Mouse (Mus musculus) kidney, adult 18-20 months (tissue): ENCODE data around the gene Irx3.

ENCODE experiments used
- DNase-seq: peaks from one replicate; pipeline ENCODE4 v3.0.0; 2021

Gene Irx3

GRCm38 (mm10) chr8:91800523-91801240 is 1.2 kb downstream of the Irx3 start:
- DNase-seq: peak; percentile 56

- peak; percentile 55 for DNase-seq
Observed at GRCm38 (mm10) chr8:91799681-91800522, 2.0 kb downstream of the Irx3 start.

DNA sequence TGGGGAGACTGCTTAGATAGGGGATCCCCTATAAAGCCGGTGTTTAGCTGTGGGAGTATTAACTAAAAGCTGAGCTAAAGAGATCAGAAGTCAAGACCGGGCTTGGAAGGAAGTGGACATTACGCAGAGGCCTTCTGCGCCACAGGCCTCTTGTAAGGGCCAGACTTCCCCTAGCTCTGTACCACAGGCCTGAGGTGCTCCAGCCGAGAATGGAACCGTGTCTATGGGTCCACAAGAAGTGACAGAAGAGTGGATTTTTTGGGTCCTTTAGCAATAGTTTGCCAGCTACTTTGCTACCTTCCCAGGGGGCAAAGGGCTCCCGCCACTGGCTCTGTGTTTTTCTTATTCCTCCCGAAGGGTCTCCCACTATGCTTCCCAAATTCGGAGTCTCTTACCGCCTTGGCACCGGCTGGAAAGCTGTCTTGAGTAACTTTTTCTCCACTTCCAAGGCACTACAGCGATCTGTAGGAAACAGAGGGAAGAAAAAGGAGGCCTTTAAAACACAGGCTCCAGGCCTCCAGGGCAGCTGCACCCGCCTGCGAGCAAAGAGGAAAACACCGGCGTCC is 2.8 kb downstream of the Irx3 start:
- DNase-seq: peak; percentile 43

GRCm38 (mm10) chr8:91797626-91798271 is 4.1 kb downstream of the Irx3 start:
- DNase-seq: peak; percentile 81

- DNase-seq: no peak
Observed at GRCm38 (mm10) chr8:91793846-91794245, 8.0 kb downstream of the Irx3 start.

DNA sequence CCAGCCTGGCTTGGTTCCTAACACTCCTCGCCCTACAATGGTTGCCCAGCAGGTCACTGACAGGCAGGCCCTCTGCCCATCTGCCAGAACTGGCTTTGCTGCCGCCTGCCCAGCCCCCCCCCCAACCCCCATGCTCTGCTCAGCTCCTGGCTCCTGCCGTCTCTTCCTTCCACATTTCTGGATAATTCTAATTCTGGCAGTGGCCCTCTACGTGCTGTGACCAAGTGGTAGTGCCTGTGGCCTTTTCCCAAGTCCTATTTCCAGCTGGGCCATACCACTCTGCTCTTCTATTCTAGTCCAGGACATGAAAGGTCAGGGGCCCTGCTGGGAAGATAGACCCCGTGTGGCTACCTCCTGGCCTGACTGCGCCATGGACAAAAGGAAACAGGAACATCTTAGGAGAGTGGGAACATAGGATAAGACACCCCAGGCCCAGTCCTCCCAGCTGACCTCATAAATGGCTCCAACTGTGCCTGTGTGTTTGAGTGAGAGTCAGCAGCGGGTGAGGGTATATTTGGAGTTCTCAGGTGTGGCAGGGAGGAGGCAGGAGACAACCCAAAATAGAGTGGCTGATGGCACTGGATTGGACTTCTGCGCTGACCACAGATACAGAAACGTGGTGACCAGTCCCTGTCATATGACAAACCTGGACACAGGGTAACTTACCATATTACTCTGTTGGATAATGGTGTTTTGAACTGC is 14.5 kb downstream of the Irx3 start:
- DNase-seq: no peak

- no peak for DNase-seq
Observed at GRCm38 (mm10) chr8:91782940-91783339, 18.9 kb downstream of the Irx3 start.

DNA sequence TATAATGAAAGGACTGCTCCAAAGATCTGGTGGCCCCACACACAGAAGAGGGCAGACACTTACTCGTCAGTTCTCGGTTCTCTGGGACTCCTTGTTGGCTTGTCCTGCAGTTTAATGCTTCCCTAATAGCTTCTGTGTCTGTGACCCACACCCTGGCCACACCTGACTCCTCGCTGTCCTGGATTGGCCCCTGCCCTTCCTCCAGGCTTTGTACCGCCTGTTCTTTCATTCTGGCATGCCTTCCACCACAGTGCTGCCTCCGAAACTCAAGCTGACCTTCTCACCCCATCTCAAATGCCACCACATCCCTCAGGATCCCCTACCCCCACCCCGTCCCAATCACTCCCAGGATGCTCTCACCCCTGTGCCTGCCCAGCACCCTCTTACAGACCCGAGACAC is 19.7 kb downstream of the Irx3 start:
- DNase-seq: no peak

DNA sequence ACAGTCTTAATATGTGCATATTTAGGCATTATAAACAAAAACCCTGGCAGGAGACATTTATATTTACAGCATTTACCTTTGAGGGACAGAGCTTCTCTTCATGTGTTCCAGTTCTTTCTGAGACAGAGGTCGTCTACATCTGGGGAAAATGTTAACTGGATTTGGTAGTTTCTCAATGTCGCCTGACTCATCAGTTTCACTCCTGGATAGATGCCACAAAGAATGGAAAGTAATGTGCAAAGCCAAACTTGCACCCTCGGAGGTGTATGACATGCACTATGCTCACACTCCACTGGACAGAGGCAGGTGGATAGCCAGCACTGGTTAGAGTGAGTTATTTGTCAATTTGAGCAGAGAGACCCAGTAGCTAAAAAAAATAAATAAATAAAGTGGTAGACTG is 21.2 kb downstream of the Irx3 start:
- no peak for DNase-seq

- no peak for DNase-seq
Observed at GRCm38 (mm10) chr8:91768857-91769256, 33.0 kb downstream of the Irx3 start.

DNA sequence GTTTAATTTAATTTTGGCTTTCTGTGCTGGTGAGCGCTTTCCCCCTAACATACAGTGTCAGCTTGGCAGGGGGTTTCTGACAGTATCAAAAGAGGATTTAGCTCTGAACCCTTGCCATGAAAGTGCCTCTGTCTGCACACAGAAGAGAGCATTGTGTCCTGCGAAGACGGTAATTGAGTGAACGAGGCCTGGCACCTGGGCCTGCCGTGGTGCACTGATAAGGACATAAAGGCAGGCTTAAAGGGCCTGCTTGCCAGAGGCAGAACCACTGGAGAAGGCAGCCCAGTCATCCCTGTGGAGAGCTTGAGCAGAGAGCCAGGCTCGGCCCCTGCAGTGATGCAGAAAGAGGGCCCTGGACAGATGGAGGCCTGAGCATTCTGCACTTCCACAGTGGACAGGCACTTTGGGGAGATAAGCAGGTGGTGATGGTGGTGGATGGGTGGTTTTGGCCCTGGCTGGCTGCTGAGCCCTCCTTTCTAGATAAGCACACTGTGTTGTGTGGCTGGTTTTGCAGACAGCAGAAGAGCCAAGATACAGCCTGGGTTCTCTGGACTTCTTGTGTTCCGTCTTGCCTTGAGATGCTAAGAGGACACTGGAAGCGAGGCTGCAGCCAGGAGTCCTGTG is 36.3 kb downstream of the Irx3 start:
- no peak for DNase-seq

DNA sequence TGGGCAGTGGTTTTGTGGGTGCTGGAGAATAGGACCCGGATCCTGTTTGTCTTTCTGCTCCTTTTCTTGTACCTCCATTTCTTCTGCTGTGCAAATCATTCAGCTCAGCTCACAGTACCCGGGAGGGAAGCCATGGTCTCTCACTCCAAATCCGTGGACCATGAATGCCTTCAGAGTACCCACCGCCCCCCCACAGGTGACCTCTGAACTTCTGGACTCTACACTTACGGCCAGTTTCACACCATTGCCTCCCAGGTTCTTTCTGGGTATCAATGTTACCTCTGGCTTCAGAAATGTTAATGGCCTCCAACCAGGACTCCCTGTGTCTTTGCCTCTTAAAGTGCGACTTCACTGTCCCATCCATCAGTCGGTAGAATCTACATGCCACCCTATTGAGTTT is 46.3 kb downstream of the Irx3 start:
- peak; percentile 57 for DNase-seq

GRCm38 (mm10) chr8:91755062-91755461 is 46.8 kb downstream of the Irx3 start:
- DNase-seq: peak; percentile 72

DNA sequence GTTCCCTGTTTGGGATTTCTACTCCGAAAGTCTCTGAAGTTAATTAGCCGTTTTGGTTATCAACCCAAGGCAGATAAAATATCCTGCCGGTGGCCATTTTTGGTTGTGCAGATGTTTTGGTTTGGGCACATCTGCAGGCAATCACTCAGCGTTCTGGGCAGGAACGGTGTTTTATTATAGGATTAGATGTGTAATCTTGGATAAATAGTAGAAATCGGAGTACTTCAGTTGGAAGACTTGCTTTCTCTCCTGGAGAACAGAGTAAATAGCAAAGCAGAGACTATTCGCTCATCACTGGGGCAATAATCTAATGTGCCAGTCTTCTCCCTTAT is 51.1 kb downstream of the Irx3 start:
- no peak for DNase-seq

DNA sequence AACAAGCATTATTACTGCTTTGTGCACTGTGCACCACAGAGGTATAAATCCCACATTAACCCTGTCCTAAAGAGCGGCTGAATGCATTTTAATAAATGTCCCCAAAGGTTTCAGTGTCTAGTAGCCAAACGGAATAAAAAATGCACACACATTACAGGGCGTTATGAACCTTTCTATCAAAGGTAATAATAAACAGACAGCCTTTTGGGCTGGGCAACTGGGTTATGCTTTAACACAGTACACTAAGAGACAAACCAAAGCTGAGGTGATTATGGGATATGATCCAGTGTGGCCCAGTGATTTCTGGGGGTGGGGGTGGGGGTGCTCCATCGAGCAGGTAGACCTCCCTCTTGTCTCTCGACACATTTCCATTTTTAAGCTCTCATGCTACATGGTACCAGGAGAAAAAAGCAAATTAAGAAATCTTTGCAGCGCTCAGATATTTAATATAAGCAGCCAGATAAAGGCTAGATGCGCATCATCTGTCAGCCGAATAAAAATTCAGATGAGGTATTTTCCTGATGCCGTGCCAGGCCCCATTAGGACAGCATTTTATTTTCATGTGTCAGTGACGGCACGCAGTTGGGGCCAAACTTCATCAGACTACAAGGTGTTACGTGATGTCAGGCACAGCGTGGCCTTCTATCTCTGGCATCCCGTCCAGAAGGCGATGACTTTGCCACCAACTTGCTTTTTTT is 51.6 kb downstream of the Irx3 start:
- no peak for DNase-seq

DNA sequence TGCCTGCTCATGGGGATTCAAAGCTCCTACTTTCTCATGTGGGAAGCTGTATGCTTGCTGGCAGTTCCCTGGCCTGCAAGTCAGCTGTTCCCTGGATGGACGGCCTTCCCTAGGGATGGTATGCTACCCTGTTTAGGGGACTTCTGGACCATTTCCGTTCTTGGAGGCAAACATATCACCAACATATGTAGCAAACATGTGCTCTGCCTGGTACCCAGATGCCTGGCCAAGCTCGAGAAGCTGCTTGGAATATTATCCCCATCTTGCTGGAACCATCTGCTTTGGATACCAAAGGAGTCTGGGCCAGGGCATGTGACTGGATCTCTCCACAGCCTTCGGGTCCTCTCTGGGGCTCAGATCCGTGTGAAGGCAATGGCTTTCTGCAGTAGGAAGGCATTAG is 52.5 kb downstream of the Irx3 start:
- no peak for DNase-seq
